Mouse (Mus musculus): ENCODE results near the gene Rabl6.
A peak's percentile ranks its signal among the peaks of the same experiment; 100 is the strongest.

The Rabl6 gene

GRCm38 (mm10) chr2:25545996-25546810 lies 62.1 kb downstream of the Rabl6 start:
- DNase-seq (ENCODE audit: low spot score in 2 of 2), result no peak

DNA sequence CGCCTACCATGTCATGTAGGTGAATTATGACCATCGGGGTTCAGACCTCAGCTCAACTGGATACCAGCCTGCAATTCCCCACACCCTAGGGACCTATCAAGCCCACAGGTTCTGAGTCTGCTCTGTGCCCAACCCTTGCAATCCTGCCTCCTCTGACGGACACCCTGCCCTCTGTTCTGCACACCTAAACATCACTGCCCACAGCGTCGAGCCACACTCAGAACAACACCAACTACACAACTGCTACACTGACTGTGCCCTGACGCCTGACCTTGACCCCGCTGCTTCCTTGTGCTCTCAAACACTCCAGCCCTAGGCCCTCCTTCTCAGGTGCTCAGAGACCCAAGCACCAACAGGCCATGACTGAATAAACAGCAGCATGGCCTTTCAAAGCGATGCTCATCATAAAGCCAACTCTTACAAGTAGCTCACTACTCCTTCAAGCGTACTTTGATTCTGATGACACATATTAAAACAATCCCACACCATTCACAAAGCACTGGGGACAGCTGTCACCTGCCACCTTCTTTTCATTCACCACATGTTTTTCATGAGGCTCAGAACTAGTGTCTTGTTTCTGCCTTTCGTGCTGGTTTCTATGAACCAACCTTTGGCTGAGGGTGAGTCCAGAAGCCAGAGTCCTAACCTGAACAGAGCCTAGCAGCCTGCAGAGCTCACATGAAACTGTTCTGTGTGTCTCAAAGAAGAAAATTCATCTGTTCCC lies 66.5 kb downstream of the Rabl6 start:
- no peak for DNase-seq (ENCODE audit: low spot score in 2 of 2)

DNA sequence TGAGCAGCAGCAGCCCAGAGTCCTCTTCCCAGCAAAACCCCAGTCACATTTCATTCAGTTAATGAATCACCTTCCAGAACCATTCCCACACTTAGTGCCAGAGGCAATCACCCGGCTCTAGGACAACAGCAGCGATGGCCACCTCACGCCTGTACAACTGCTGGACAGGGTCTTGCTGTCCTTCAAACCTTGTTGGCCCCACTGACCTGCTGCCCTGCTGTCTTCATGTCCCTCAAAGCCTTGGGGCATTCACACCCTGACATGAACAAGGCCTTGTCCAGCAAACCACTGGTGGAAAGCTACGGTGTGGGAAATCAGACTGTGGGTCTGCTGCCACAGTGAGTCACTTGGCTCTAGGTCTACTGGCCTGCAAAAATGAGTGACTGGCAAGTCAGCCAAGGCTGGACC lies 67.8 kb downstream of the Rabl6 start:
- peak in 1 of 2 experiments; percentile 33 for DNase-seq (ENCODE audit: low spot score in 2 of 2)

DNA sequence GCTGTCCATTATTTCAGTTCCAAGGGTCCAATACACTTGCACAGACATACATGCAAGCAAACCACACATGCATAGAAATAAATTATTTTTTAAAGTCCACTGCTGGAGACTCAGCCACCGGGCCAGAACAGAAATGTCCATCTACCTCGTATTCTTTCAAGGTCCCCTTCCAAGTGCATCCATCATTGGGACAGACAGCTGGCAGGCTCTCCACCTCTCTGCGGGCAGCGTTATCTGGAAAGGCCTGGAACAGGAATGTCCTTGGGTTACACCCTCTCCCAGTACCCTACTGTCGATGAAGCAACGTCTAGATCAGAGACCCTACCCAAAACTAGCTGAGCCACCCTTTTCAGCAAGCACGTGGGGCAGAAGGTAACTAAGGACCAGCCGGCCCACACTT lies 71.8 kb downstream of the Rabl6 start:
- DNase-seq (ENCODE audit: low spot score in 2 of 2), result no peak

DNA sequence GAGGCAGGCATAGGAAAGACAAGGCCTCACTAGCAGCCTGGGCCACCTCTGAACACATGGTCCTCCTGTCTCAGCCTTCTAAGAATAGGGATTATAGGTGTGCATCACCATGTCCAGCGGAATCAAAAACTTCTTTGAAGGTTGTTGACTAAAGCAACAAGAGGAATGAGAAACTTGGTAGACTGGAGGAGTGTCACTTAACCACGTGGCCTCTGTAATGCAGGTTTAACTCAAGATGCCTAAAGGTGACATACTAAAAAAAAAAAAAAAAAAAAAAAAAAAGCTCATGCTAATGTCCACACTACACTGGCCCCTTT lies 73.5 kb downstream of the Rabl6 start:
- no peak for DNase-seq (ENCODE audit: low spot score in 2 of 2)

- peak; percentile 81 to 90 for DNase-seq (ENCODE audit: low spot score in 2 of 2)
Measured at GRCm38 (mm10) chr2:25534178-25534865, 74.0 kb downstream of the Rabl6 start.

- no peak for DNase-seq (ENCODE audit: low spot score in 2 of 2)
Measured at GRCm38 (mm10) chr2:25533707-25534106, 74.6 kb downstream of the Rabl6 start.

Measured in heart, adult 9 months (tissue).